Mouse (Mus musculus) heart, postnatal 0 days (tissue): ENCODE results near the gene Mapk8ip1. TPM values are rescaled to one million over a fixed set of nuclear protein-coding genes. Genes with fewer than 3 reads are reported as not detected.

Experiments
- ATAC-seq: fragments of 200-750 bp; cut with Nextera tagmentation; 2 replicates; pipeline ENCODE4 v1.8.0; 2017; ENCODE audit warnings: low read depth, moderate number of reproducible peaks, moderate library complexity; ENCODE audit not compliant: insufficient read depth
- DNase-seq: peaks from one replicate; pipeline ENCODE4 v3.0.0-alpha.2; 2016; ENCODE audit warnings: low spot score
- H3K27ac ChIP-seq: fragments of 300-500 bp; sonication (generic); 2 replicates; pipeline ENCODE4 v1.5.1; 2014; ENCODE audit warnings: low read depth, mild to moderate bottlenecking
- H3K27me3 ChIP-seq: fragments of 300-500 bp; sonication (generic); 2 replicates; pipeline ENCODE4 v1.6.1; 2014; ENCODE audit warnings: low read length, mixed read lengths; ENCODE audit not compliant: control insufficient read depth, insufficient read depth
- H3K36me3 ChIP-seq: fragments of 300-500 bp; sonication (generic); replicated peaks from 2 replicates; pipeline ENCODE4 v1.6.1; 2014; ENCODE audit warnings: low read length, mixed read lengths; ENCODE audit not compliant: control insufficient read depth, insufficient read depth
- H3K4me1 ChIP-seq: fragments of 300-500 bp; sonication (generic); 2 replicates; pipeline ENCODE4 v1.6.1; 2014; ENCODE audit warnings: antibody characterized with exemption; ENCODE audit not compliant: control insufficient read depth, insufficient read depth
- H3K4me2 ChIP-seq: fragments of 300-500 bp; sonication (generic); 2 replicates; pipeline ENCODE4 v1.6.1; 2014; ENCODE audit warnings: low read depth, mild to moderate bottlenecking, low read length, moderate library complexity
- H3K4me3 ChIP-seq: fragments of 300-500 bp; sonication (generic); 2 replicates; pipeline ENCODE4 v1.5.1; 2014; ENCODE audit warnings: low read depth, low read length
- H3K9ac ChIP-seq: fragments of 300-500 bp; sonication (generic); replicated peaks from 2 replicates; pipeline ENCODE4 v1.6.1; 2014; ENCODE audit warnings: low read depth, low read length, mixed read lengths
- H3K9me3 ChIP-seq: fragments of 300-500 bp; sonication (generic); replicated peaks from 2 replicates; pipeline ENCODE4 v1.6.1; 2016; ENCODE audit warnings: low read length; ENCODE audit not compliant: control insufficient read depth
- CTCF ChIP-seq: IDR thresholded peaks from 2 replicates; pipeline ENCODE4 v1.5.1; 2016; ENCODE audit warnings: antibody characterized with exemption, control low read depth, low read depth
- EP300 ChIP-seq: IDR thresholded peaks from 2 replicates; pipeline ENCODE4 v1.6.1; 2016; ENCODE audit warnings: antibody characterized with exemption, low read depth
- WGBS: fragments of 180-500 bp; shearing (Covaris S2); extraction: QIAGEN DNeasy Blood & Tissue Kit; methylation state at CpG from one replicate; pipeline ENCODE4 v1.1.7; 2014; 5-methylcytosine and 5-hydroxymethylcytosine counted together
- polyA plus RNA-seq: library from polyadenylated mRNA; unstranded; fragments of >200 nt; fragmentation: Nextera tagmentation; extraction: Ambion mirVana; gene quantifications from 2 replicates; pipeline ENCODE4 v1.2.1, GENCODE M21; 2015
- total RNA-seq: library from RNA; depleted of rRNA; stranded (reverse); fragments of >200 nt; gene quantifications from 2 replicates; pipeline ENCODE4 v1.2.3, GENCODE M21; 2014; ENCODE audit warnings: low replicate concordance

Gene Mapk8ip1
- total and polyA plus RNA-seq, 2 experiments from 2014 or later, result 2.7 to 8.4 TPM

- no peaks in the 10 kb centered on the region for H3K4me1 ChIP-seq
- ATAC-seq (no peak), DNase-seq (no peak)
- H3K36me3 ChIP-seq, result peaks cover 95% of the 10 kb centered on the region
- H3K4me3 ChIP-seq, result no peak overlapping the region
- no peak overlapping the region for H3K9ac ChIP-seq
- no peaks in the 10 kb centered on the region for H3K9me3 ChIP-seq
- H3K27ac ChIP-seq, result no peak overlapping the region
- 83% methylated on average over 10 of the region's 10 CpGs for WGBS
- TF ChIP-seq EP300 (no peak), CTCF (no peak)
- H3K4me2 ChIP-seq, result no peak overlapping the region
- no peaks in the 10 kb centered on the region for H3K27me3 ChIP-seq
Observed at GRCm38 (mm10) chr2:92411705-92412104, 10.6 kb upstream of the Mapk8ip1 start.

- ATAC-seq (no peak), DNase-seq (no peak)
- 87% methylated on average over 18 of the region's 18 CpGs for WGBS
- Histone ChIP-seq H3K9ac (no peak overlapping the region), H3K9me3 (no peaks in the 10 kb centered on the region), H3K4me1 (no peaks in the 10 kb centered on the region), H3K27ac (no peak overlapping the region), H3K4me3 (no peak overlapping the region), H3K4me2 (no peak overlapping the region), H3K36me3 (peaks cover 92% of the 10 kb centered on the region), H3K27me3 (no peaks in the 10 kb centered on the region)
- TF ChIP-seq EP300 (no peak), CTCF (no peak)
Observed at GRCm38 (mm10) chr2:92408309-92409045, 7.4 kb upstream of the Mapk8ip1 start.

GRCm38 (mm10) chr2:92405687-92406086 is 4.6 kb upstream of the Mapk8ip1 start:
- DNase-seq, result no peak
- Histone ChIP-seq H3K9ac (no peak overlapping the region), H3K4me3 (no peak overlapping the region), H3K27me3 (peaks cover 3% of the 10 kb centered on the region), H3K4me1 (no peaks in the 10 kb centered on the region), H3K27ac (no peak overlapping the region), H3K4me2 (no peak overlapping the region), H3K36me3 (peaks cover 64% of the 10 kb centered on the region), H3K9me3 (no peaks in the 10 kb centered on the region)
- no peak for ATAC-seq
- 93% methylated on average over 7 of the region's 7 CpGs for WGBS
- no peak for TF ChIP-seq EP300
- TF ChIP-seq CTCF, result no peak

- 78% methylated on average over 6 of the region's 6 CpGs for WGBS
- peaks cover 9% of the 10 kb centered on the region for H3K27me3 ChIP-seq
- TF ChIP-seq CTCF, result no peak
- TF ChIP-seq EP300, result no peak
- H3K9ac ChIP-seq, result no peak overlapping the region
- no peak overlapping the region for H3K4me2 ChIP-seq
- no peak overlapping the region for H3K27ac ChIP-seq
- no peak for ATAC-seq
- no peaks in the 10 kb centered on the region for H3K9me3 ChIP-seq
- H3K4me1 ChIP-seq, result no peaks in the 10 kb centered on the region
- no peak overlapping the region for H3K4me3 ChIP-seq
- peaks cover 55% of the 10 kb centered on the region for H3K36me3 ChIP-seq
- no peak for DNase-seq
Observed at GRCm38 (mm10) chr2:92404737-92405136, 3.7 kb upstream of the Mapk8ip1 start.

- no peaks in the 10 kb centered on the region for H3K9me3 ChIP-seq
- DNase-seq, result no peak
- ATAC-seq, result no peak
- TF ChIP-seq CTCF, result no peak
- no peak for TF ChIP-seq EP300
- H3K9ac ChIP-seq, result no peak overlapping the region
- H3K27ac ChIP-seq, result no peak overlapping the region
- H3K4me2 ChIP-seq, result no peak overlapping the region
- H3K27me3 ChIP-seq, result peaks cover 9% of the 10 kb centered on the region
- H3K36me3 ChIP-seq, result peaks cover 46% of the 10 kb centered on the region
- no peaks in the 10 kb centered on the region for H3K4me1 ChIP-seq
- H3K4me3 ChIP-seq, result no peak overlapping the region
- 92% methylated on average over 5 of the region's 5 CpGs for WGBS
Observed at GRCm38 (mm10) chr2:92403776-92404319, 2.8 kb upstream of the Mapk8ip1 start.
